Mouse (Mus musculus): ENCODE data around the gene Map3k4.
A peak's percentile ranks its signal among the peaks of the same experiment; 100 is the strongest.

Map3k4 gene

DNA sequence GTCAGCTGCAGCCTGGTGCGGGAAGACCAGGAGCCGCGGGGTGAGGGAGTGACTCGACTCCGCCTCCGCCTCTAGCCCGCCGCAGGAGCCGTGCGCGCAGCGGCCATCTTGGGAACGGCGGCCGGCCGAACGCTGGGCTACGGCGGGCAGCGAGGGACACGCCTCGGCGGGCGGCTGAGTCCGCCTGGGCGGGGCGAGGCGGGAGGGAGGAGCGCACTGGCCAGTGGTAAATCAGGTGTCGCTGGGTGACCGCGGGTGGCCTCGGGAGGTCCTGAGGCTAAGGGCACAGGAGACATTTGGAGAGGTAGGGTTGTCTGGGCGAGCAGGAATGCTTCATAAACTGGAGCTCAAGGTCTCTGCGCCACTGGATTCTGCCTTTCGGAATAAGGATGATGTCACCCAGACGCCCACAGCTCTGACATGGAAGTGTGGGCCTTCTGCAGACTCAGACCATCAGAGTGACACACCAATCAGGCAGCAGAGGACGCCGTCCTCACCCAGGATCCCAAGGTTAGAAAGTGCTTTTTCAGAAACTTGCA, at the start of gene Map3k4:
Gene Map3k4 (minus strand): TSS at position 134 of the 539 bp plus-strand sequence.
- DNase-seq (ENCODE audit: low read depth, low spot score) = peak; percentile 91

DNA sequence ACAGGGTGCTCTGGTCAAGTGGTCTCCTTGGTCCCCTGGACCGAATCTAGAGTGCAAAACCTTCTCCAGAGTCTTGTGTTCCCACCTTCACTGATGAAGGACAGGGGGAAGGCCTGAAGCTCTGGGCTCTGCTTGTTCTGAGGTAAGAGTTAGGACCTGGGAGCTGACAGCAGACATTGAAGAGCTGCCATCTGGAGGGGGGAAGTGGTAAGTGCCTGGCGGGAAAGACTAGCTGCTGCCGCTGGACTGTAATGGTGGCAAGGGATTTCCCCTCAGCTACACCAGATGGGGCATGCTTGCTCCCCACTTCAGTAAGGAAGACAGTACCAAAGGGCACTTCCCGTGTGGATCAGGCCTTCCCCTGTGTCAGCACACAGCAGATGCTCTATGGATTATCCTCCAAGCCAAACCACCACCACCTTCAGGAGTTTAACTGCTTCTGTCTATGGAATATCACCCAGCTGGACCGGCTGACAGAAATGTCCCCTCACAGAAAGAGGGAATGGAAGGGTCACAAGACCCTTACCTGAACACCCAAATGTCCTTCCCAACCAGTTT, 48.9 kb upstream of the Map3k4 start:
- peak; percentile 64 for DNase-seq (ENCODE audit: low read depth, low spot score)

DNA sequence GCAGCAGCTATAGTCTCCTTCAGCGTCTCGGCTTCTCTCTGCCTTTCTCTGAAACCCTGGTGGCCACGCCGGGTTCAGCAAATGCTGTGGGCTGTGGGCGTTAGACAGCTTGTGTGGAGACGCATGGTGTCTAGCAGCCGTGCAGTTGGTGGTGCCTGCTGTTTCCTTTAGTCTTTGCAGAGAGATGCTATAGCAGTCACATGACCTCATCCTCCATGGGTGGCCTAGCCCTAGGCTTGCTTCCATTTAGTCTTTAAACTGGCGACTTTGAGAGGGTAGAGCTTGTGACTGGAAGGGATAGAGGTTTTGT, 45.8 kb upstream of the Map3k4 start:
- DNase-seq (ENCODE audit: low read depth, low spot score) = no peak

DNA sequence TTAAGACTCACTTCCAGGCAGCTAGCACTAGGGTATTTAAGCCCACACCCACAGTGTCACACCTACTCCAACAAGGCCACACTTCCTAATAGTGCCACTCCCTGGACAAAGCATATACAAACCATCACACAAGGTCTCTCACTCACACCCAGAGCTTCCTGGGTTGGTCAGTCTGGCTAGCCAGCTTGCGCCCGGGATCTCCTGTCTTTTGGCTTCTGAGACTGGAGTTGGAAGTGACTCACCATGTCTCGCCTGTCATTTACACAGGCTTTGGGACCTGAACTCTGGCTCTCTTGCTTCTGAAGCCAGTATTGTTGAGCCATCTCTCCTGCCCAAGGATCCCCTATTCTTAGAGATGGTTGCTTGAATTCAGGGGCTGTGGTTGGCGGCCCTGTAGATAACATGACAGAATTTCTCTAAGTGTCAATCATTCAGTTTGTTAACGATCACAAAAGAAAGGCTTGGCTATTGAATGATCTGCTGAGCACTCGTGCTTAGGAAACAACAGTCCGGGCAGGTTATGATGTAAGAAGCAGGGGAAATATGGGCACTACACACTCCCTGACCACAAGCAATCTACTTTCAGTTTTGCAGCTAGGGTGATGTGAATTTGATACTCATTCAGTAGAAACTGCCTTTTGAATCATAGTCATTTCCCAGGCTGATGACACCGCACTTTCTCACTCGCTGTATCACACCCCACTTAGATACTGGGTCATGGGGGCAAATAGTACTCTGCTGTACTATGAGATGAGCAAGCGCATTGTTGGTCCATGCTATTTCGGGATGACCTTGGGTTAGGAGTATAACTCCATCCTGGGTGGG, 45.2 kb upstream of the Map3k4 start:
- no peak for DNase-seq (ENCODE audit: low read depth, low spot score)

DNA sequence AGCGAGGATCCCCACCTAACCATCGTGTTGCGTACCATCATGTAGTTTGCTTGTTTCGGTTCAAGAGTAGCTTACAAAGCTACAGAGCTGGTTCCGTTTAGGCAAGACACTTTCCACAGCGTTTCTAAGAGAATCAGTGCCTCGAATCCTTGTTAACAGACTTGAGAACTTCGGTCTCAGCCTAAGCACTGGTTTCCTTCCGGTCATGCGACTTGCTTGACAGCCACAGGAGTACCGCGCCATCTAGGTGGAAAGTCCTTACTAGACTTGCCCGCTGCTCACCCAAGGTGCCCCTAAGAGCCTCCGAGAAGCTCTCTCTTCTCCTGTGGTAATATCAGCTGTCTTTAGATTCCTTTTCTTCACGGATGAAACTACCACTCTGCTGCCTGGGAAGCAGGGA, 41.3 kb upstream of the Map3k4 start:
- DNase-seq (ENCODE audit: low read depth, low spot score) = no peak

DNA sequence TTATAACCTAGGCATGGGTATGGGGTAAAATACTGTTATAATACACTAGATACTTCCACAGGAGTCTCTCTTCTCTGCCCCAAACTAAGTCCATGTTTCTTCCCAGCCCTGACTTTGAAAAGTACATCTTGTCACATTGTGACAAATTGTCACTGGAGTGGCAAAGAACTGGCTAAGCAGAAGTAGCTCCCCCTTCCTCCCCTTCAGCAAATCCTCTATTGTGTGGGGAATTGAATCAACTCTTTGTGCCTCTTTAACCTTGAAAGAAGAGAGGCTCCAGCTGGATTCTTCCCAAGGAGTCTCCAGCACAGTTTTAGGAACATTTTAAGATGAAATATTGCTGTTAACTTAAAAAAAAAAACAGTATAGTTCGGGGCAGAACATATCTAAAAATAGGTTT, 34.2 kb upstream of the Map3k4 start:
- DNase-seq (ENCODE audit: low read depth, low spot score) = no peak

DNA sequence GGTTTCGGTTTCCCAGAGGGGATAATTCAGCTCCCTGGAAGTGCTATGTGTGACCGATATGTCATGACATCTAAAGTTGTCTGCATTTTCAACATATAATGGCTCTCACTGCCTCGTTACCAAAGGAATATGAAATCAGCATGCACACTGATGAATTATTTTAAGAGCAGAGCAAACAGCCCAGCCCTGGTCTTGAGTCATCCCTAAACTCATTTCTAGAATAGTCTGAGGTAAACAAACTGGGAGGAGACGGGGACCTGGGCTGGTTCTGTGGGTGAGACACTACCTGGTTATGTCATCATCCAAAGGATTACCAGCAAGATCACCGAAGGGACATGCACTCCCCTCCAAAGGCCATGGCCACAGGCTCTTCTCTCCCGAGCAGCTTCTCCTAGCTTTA, 33.0 kb upstream of the Map3k4 start:
- DNase-seq (ENCODE audit: low read depth, low spot score) = no peak

DNA sequence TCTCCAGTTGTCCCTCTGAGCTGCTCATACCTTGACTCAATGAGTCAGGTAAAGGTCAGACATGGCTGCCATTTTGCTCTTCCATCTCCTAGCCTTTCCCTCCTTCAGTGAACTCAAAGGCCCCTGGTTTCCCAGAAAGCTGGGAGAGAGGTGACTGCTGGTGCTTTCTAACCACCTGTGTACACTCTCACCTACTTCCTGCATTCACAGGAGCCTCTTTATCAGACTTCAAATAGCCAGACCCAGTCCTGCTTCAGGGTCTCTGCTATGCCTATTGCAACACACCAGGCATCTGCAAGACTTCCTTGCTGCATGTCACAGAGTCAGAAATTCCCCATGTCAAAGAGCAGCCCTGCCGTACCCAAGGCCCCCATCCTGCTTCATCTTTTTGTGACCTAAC, 28.9 kb upstream of the Map3k4 start:
- DNase-seq (ENCODE audit: low read depth, low spot score) = no peak

DNA sequence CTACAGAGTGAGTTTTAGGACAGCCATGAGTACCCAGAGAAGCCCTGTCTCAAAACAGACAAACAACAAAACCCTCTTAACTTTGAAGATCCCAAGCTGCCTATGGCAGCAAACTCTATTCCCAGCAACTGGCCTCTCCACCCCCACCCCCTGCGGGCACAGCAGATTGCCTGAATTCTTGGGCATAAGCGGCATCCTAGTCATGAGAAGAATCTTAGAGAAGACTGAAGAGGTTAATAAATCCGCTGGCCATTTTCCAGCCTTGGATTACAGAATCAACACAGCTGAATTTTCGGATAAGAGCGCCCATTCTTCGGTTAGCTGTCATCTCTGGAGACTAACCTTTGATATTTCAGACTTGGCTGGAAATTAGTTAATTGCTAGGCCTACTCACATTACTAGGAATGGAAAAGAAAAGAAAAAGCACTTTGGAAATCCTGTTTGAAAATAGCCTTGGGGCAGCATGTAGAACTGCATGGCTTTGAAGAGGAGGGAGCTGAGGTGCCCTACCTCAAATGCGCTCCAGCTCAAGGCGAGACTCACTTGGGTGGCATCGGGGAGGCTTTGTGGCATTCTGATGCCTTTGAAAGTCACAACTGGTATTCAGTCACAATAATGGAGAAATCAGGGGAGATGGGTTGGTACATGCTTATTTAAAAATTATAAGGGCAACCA, 25.2 kb upstream of the Map3k4 start:
- DNase-seq (ENCODE audit: low read depth, low spot score) = no peak

DNA sequence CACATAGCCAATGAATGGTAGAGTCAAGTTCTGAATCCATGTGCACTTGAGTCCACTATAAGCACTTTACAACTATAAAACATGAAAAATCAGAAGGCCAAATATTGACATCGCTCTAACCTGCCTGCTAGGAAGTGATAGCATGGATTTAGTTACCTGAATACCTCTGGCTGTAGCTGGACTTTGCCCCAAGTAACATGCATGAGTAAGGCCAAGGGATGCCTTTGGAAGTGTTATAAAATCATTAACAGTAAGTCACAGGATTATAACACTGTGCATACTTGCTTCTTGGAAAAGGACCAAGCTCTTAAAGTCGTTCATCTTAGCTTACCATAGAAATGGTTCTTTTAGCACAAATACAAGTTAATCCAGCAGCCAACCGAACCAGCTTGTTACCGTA, 18.6 kb upstream of the Map3k4 start:
- DNase-seq (ENCODE audit: low read depth, low spot score) = no peak

DNA sequence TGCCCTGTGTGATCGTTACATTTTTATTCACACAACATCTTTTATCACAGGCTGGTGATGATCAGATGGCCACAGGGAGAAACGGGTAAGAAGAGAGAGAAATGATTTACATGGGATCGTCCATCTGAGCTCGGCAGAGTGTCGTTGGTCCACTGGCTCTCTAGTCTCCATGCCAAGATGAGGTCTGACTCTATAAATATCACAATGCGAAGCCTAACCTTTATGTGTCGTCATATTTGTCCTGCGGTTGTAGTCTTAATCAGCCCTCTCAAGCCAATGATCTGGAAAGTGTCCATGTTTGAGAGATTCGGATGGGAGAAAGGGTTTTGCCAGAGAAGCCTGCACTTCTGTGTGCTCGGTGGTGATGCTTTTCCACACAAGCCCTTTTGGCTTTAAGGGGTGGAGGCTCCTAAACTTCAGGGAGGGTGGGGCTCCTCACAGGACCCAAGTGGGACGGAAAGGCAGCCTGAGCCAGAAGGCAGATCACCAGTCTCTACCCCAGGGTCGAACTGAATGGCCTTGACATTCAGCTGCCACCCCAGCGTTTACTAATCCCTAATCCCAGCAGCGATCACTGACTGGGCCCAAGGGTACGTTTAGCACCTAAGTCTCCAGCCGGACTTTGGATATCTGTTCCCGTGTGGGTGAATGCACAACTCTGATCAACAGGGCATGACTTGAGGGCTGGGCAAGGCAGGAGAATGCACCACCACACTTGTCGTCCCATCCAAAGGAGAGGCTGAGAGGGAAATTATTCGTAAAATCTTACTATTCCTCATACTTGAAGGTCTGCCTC, 17.7 kb upstream of the Map3k4 start:
- DNase-seq (ENCODE audit: low read depth, low spot score) = no peak

DNA sequence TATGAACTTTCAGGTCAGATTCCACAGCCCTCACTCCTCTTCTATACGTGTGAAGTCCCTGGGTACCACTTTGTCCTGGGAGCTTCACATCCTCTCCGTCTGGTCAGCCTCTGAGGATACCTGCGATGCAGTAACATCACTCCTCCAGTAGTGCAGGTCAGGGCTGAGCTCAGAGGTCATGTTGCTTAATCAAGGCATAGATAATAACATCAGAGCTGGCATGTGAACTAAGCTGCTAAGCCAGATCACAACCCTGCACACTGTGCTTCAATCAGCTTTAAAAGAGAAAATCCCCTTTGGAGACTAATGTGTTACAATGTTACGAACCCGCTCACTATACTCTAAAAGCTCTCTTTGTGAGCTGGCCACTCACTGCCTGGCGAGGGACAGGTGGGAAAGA, 16.5 kb upstream of the Map3k4 start:
- DNase-seq (ENCODE audit: low read depth, low spot score) = no peak

DNA sequence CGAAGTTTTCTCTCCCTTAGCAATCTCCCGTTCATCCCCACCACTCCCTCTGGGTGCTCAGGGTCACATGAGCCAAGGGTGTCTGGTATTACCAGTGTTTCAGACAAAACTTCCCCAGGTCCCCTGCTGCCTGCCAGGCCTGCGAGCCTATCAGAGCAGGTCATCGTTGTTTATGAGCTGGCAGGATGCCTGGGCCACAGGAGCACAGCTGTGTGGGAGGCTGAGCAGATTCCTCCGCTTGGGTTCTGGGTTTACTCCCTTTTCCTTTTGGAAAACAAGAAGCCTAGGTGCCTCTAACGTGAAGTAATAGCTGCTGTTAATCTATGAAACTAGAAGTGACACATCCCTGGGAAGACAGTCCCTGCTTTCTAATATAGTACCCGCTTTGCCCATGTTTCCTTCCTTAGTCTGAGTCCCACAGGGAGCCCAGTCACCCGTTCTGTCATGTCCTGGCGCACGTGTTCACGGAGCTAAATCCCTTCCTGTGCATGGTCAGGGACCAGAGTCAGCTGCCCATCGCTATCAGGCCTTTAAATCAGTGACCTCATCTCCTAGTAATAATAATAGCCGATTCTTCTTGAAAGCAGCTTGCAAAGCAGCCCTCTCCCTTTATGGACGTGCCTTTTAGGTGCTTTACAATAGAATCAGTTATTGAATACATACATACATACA, 9.4 kb upstream of the Map3k4 start:
- peak; percentile 40 for DNase-seq (ENCODE audit: low read depth, low spot score)

DNA sequence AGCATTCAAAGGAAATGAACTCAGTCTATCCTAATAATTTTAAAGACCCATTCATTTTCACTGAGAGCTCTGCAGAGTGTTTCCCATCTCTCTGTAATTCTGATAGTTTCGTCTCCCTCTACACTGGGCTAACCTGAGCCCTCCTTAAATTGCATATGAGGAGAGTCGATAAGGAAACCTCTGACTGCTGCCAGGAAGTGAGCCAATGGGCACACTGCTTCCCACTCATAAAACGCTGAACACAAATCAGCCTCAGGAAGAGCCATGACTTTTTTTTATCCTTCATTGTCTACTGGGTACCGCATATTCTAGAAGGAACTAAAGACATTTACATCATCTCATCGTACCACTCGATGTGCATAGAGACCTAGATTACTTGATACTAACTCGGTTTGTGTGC, 1.2 kb upstream of the Map3k4 start:
- no peak for DNase-seq (ENCODE audit: low read depth, low spot score)

DNA sequence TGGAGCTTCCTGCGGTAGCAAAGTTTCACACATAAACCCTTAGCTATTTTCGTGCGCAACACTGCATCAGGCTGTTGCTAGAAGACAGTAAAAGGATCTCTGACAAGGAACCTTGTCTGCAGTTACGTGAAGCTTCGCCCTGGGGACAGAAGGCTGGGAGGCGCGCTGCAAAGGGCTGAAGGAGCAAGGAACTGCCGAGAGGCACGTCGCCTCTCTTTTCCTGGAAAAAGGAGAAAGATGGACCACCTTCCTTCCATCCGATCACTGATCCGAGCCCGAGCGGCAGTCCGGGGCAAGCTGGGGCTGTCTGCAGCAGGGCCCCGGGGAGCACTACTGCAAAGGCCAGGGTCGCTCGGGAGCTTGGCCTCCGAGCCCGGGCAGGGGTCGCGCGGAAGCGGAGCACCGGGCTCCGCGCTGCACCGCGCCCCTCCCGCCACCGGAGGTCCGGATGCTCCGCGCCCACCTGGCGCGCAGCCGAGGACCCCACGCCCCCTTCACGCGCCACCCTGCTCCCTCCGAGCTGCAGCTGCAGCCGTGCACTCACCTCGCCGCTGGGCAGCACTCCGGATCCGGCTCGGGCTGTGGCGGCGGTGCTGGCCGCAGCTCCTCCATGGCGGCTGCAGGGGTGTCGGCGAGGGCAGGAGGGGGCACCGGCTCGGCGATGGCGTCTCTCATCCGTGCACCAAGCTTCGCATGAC, 493 bp downstream of the Map3k4 start:
- peak; percentile 58 for DNase-seq (ENCODE audit: low read depth, low spot score)

DNA sequence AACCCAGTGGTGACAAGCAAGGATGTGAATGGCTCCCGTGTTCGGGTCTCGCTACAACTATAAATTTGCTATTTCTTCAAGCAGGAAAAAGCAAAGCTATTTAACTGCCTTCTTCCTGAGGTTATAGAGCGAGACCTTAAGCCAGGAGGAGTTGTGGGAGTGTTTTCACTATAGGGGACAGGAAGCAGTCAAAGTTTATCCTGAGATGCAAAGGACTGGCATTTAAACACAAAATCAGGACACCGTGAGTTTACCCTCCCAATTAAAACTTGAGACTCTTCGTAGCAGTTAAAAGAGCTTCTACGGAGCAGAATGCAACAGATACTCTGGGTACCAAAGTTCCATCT, 1.0 kb downstream of the Map3k4 start:
- no peak for DNase-seq (ENCODE audit: low read depth, low spot score)

DNA sequence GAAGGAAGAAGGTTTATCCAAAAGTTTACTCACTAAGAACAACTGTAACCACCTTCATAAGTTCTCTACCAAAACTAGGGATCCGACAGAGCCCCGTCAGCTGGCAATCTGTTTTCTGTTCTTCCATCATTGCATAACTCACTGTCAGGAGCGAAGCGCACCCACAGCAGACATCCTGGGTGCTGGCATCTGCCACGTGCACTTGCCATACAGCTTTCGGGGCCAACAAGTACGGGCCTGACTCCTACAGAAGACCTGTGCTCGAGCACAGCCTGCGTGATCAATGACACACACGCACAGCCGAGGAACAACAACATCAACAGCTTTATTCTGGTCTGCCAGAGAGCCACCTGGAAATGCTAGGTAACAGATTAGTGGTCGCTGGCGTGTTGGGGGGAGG, 2.3 kb downstream of the Map3k4 start:
- DNase-seq (ENCODE audit: low read depth, low spot score) = no peak

DNA sequence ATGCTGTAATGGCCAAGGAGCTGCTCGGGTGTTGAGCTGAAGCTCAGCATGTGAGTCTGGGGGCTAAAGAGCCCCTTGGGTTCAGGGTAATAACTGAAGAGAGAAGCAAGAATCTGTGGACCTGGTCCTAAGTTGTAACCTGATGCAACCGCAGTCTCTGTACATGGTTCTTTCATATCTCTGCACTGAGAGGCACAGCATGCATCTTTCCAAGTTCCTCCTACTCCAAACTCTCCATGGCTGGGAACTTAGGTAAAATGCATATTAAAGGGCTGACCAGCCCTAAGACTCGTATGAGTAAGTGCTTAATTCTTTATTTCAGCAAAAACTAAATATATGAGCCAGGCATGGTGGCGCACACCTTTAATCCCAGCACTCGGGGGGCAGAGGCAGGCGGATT, 6.3 kb downstream of the Map3k4 start:
- DNase-seq (ENCODE audit: low read depth, low spot score) = no peak

DNA sequence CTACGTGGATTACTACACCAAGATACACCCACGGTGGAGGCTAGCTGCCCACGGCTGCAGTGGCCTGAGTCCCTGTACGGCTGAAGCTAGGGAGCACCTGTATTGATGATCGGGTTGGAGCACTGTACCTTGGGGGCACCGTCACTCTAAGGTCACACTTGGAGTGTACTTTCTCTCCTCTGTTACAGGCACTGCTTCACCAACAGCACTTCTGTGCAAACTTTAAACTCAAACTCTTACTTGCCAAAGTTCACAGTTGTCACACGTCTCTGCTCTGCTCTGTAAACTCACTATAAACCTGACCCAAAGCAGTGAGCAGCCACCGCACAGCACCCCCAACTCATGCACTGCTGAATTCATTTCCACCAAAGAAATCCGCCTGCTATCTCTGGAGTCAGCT, 9.1 kb downstream of the Map3k4 start:
- no peak for DNase-seq (ENCODE audit: low read depth, low spot score)

DNA sequence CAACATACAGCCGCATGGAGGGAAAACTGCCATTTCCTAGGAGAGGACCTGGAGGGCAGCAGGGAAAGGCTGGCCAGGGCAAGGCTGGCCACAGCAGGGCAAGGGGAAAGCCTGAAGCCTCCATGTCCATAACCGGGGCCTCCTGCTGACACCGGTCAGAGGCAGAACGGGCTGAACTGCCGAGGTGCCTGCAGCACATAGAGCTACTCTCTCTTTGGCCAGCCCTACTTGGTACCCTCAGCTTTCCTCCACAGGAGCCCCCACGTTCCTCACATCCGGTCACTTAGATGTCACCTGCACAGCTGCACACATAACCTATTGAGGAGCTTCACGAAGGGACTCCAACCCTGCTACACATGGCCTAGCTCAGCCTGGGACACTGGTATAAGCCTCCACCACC, 9.5 kb downstream of the Map3k4 start:
- no peak for DNase-seq (ENCODE audit: low read depth, low spot score)
